Mouse (Mus musculus) liver, postnatal 0 days (tissue): Measurements from ENCODE around the gene Plpp7.

Experiments
- CTCF ChIP-seq: sonication (generic); IDR thresholded peaks from 2 replicates; pipeline ENCODE4 v1.5.1; 2016; ENCODE audit warnings: antibody characterized with exemption, low read depth
- EP300 ChIP-seq: IDR thresholded peaks from 2 replicates; pipeline ENCODE4 v1.6.1; 2016; ENCODE audit warnings: antibody characterized with exemption, low read depth, mild to moderate bottlenecking

GRCm38 (mm10) chr2:32103557-32103956 lies 8.2 kb downstream of the Plpp7 start:
- TF ChIP-seq CTCF (no peak), EP300 (no peak)
